Mouse (Mus musculus): ENCODE measurements around the gene Polr2b.

Gene Polr2b

GRCm38 (mm10) chr5:77292803-77293522, 17.0 kb upstream of the Polr2b start:
- CTCF ChIA-PET = no interaction called here

GRCm38 (mm10) chr5:77299486-77299885, 10.5 kb upstream of the Polr2b start:
- CTCF ChIA-PET = no interaction called here

- CTCF ChIA-PET = no interaction called here
Observed at GRCm38 (mm10) chr5:77301296-77301903, 8.5 kb upstream of the Polr2b start.

DNA sequence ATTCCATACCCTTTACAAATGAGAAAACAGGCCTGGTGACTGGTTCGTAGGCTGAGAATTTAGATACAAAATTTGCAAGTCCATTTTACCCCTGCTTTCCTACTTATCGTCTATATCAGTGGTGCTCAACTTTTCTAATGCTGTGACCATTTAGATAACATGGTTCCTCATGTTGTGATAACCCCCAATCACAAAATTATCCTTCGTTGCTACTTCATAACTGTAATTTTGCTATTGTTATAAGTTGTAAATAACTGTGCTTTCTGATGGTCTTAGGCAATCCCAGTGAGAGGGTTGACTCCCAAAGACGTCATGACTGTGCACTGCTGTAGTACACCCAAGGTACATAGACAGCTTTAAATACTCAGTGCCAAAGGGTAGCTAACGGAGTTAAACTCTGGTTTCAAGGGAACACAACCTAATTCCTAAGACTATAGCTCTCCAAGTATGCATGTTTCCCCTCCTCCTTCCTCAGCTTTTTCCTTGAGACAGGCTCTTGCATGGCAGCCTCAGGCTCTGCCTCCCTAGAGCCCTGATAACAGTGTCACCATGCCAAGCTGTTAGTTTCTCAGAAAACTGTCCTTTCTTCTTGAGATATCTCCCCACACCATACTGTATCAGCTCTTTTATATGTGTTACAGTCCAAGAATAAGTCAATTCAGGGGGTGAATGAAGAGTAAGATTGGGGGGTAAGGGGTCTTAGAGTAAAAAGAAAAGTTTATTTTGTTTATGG, 2.0 kb upstream of the Polr2b start:
- CTCF ChIA-PET = interaction anchor here (0.6 kb wide), 1 partner anchor 74 kb away, joined by 8 read pairs; no protein-coding TSS in a partner anchor

- CTCF ChIA-PET = no interaction called here
Observed at GRCm38 (mm10) chr5:77309051-77309906, 668 bp upstream of the Polr2b start.

DNA sequence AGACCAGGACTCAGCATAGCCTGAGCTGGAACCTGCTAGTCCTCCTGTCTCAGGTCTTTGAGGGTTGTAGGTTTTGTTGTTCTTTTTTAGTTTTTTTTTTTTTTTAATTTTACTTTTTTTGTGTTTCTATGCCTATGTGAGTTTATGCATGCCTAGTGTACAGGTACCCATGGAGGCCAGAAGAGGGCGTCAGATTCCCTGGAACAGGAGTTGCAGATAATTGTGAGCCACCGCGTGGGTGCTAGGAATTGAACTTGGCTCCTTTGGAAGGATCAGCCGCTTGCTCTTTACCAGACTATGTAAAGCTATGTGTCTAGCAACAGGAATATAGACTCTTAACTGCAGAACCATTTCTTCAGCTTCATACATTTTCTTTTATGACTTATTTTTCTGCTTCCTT, 4.3 kb downstream of the Polr2b start:
- CTCF ChIA-PET = no interaction called here

GRCm38 (mm10) chr5:77314986-77315385, 5.0 kb downstream of the Polr2b start:
- CTCF ChIA-PET = no interaction called here

DNA sequence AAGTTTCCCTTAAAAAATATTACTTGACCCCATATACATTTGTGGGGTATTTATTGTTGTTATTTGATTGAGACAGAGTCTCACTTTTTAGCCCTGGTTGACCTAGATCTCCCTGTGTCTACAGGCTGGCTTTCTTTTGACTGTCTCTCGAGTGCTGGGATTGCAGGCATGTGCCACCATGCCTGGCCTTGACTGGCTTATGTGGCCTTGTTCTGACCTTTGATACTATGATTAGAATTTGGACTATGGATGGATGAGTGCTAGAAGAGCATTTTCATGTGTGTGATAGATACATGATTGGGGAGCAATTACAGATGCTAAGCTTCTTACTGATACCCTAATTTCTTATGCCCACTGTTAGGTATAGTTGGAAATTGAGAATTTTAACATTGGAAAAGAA, 15.0 kb downstream of the Polr2b start:
- CTCF ChIA-PET = no interaction called here

- CTCF ChIA-PET = no interaction called here
Observed at GRCm38 (mm10) chr5:77330154-77330553, 20.2 kb downstream of the Polr2b start.

DNA sequence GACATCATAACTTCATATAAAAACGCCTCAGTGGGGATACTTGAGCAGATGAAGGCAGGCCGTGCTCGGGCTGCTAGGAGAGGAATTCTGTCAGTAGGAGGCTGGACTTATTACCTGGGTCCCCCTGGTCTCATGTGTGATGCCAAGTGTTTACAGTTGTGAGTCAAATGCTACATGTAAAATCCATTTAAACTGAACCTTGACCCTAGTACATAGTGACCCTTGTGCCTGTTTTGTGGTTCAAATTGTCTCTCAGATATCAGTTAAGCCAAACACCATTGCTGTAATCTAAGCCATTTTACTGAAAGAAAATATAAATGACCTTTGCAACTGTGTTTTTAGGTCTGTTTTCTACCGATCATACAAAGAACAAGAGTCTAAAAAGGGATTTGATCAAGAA, 30.1 kb downstream of the Polr2b start:
- CTCF ChIA-PET = no interaction called here

DNA sequence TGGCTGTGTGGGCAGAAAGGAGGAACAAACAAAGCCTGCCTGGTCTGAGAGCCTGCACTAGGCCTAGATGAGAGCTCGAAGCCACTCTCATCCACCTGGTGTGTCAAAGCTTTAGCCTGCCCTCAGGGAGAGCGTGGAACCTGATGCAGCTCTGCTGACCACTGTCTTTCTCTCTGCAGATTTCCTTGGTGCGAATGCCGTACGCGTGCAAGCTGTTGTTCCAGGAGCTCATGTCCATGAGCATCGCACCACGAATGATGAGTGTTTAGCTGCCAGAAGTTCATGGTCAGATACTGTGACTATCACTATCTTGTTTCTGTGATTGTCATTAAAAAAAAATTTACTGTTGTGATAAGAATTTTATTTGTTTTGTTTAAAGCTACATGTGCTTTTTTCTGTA, 39.0 kb downstream of the Polr2b start:
- CTCF ChIA-PET = no interaction called here

- CTCF ChIA-PET = no interaction called here
Observed at GRCm38 (mm10) chr5:77349971-77350658, 40.2 kb downstream of the Polr2b start.

- CTCF ChIA-PET = interaction anchor here (0.6 to 0.7 kb wide), 4 partner anchors 31 to 1376 kb away, joined by 5 to 15 read pairs (median 6); no protein-coding TSS in a partner anchor
Observed at GRCm38 (mm10) chr5:77351691-77352090, 41.7 kb downstream of the Polr2b start.

GRCm38 (mm10) chr5:77354361-77354787, 44.4 kb downstream of the Polr2b start:
- CTCF ChIA-PET = interaction anchor here (1.6 kb wide), 1 partner anchor 9 kb away, joined by 4 read pairs; no protein-coding TSS in a partner anchor

- CTCF ChIA-PET = interaction anchor here (1.6 kb wide), 1 partner anchor 8 kb away, joined by 4 read pairs; no protein-coding TSS in a partner anchor
Observed at GRCm38 (mm10) chr5:77355307-77356265, 45.6 kb downstream of the Polr2b start.

GRCm38 (mm10) chr5:77357405-77358149, 47.6 kb downstream of the Polr2b start:
- CTCF ChIA-PET = no interaction called here

GRCm38 (mm10) chr5:77358347-77358746, 48.4 kb downstream of the Polr2b start:
- CTCF ChIA-PET = interaction anchor here (0.7 kb wide), 1 partner anchor 60 kb away, joined by 4 read pairs; no protein-coding TSS in a partner anchor

GRCm38 (mm10) chr5:77359971-77360370, 50.0 kb downstream of the Polr2b start:
- CTCF ChIA-PET = no interaction called here

DNA sequence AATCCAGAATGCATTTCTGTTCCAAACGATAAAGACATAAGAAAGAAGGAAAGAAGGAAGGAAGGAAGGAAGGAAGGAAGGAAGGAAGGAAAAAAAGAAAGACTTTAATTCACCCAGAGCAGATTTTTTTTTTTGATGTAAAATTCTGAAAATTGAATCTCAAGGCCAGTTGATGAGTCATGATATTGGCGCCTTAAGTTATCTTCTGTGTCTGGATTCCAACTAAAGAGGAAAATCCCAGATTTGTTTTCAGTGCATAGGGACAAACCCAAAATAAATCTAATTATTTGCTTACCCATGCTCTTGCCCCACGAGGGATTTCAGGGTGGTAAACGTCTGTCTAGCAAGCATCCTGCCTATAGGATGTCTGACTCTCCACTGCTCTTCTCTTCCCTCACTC, 51.1 kb downstream of the Polr2b start:
- CTCF ChIA-PET = no interaction called here
